Mouse (Mus musculus): Measurements from ENCODE around the gene Hspa2.
A peak's percentile ranks its signal among the peaks of the same experiment; 100 is the strongest.

DNA sequence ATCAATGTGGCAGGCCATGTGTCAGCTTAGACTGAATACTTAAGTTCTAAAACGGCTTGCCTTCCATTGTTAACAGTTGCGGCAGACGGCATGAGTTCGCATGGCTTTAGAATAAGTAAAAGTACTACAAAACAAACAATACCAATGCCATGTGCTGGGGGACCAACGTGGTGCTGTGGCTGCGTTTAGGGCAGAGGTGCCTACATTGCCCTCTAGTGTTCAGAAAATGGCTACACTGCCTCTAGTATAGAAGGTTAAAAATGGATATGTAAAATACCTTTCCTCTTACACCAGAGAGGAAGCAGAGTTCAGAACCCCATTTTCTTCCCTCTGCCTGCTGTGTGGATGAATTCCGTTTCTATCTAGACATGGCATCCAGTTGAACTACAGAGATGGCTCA lies 27.3 kb upstream of the Hspa2 start:
- TF ChIP-seq CTCF (IDR thresholded peaks at IDR 0.05; ENCODE audit: control insufficient read depth, insufficient read depth, low read length): peak; percentile 90
- TF ChIP-seq POLR2A (IDR thresholded peaks at IDR 0.05; ENCODE audit: borderline replicate concordance, control insufficient read depth, low read depth, low read length): no peak
